Mouse (Mus musculus): ENCODE results near the gene Calcb. TPM values are rescaled to one million over a fixed set of nuclear protein-coding genes. Genes with fewer than 3 reads are reported as not detected.

Gene Calcb
- not detected in 2 replicates for polyA plus RNA-seq (2012)

DNA sequence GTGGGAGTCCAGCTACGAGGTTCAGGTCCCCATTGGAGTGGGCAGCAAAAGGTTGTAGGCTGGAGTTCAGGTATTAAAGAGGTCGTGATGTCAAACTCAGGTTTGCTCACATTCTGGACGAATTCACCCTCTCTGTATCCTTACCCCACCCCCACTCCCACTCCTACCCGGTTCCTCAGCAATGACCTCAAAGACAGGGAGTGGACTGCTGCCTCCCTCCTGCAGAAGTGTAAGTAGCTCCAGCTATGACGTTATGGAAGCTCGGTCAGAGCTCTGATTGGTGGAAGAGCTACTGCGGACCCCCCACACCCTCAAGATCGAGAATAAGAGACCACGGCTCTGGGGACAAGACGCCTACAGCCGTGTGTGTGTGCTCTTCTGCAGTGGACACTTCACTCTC is at the start of gene Calcb:
Gene Calcb, plus strand, starts transcription at position 344 of the 400 bp plus-strand sequence.
- Histone ChIP-seq H3K4me1 (ENCODE audit: control insufficient read depth) (no peaks in the 10 kb centered on the region), H3K36me3 (ENCODE audit: control insufficient read depth) (no peaks in the 10 kb centered on the region), H3K27me3 (ENCODE audit: control insufficient read depth) (peaks cover 25% of the 10 kb centered on the region), H3K9me3 (ENCODE audit: control insufficient read depth, low read length) (no peaks in the 10 kb centered on the region), H3K4me3 (replicated peaks) (no peak within 1 kb of the TSS)
- TF ChIP-seq GATA1 (IDR thresholded peaks at IDR 0.05; ENCODE audit: low read length) (no peak), TAL1 (IDR thresholded peaks at IDR 0.05; ENCODE audit: low read length) (no peak)

- H3K4me3 ChIP-seq (replicated peaks), result no peak overlapping the region
- TF ChIP-seq TAL1 (IDR thresholded peaks at IDR 0.05; ENCODE audit: low read length), result no peak
- no peak for TF ChIP-seq GATA1 (IDR thresholded peaks at IDR 0.05; ENCODE audit: low read length)
- H3K9me3 ChIP-seq (ENCODE audit: control insufficient read depth, low read length), result no peaks in the 10 kb centered on the region
- no peaks in the 10 kb centered on the region for H3K27me3 ChIP-seq (ENCODE audit: control insufficient read depth)
- no peaks in the 10 kb centered on the region for H3K36me3 ChIP-seq (ENCODE audit: control insufficient read depth)
- H3K4me1 ChIP-seq (ENCODE audit: control insufficient read depth), result no peaks in the 10 kb centered on the region
These were observed 47.0 kb upstream of the Calcb start for GRCm38 (mm10) chr7:114671405-114671804.

- Histone ChIP-seq H3K27me3 (ENCODE audit: control insufficient read depth) (no peaks in the 10 kb centered on the region), H3K9me3 (ENCODE audit: control insufficient read depth, low read length) (no peaks in the 10 kb centered on the region), H3K36me3 (ENCODE audit: control insufficient read depth) (no peaks in the 10 kb centered on the region), H3K4me3 (replicated peaks) (no peak overlapping the region), H3K4me1 (ENCODE audit: control insufficient read depth) (no peaks in the 10 kb centered on the region)
- TF ChIP-seq TAL1 (IDR thresholded peaks at IDR 0.05; ENCODE audit: low read length) (no peak), GATA1 (IDR thresholded peaks at IDR 0.05; ENCODE audit: low read length) (no peak)
These were observed 45.7 kb upstream of the Calcb start for GRCm38 (mm10) chr7:114672697-114673096.

- Histone ChIP-seq H3K4me1 (ENCODE audit: control insufficient read depth) (no peaks in the 10 kb centered on the region), H3K4me3 (replicated peaks) (no peak overlapping the region), H3K27me3 (ENCODE audit: control insufficient read depth) (no peaks in the 10 kb centered on the region), H3K36me3 (ENCODE audit: control insufficient read depth) (no peaks in the 10 kb centered on the region), H3K9me3 (ENCODE audit: control insufficient read depth, low read length) (no peaks in the 10 kb centered on the region)
- TF ChIP-seq GATA1 (IDR thresholded peaks at IDR 0.05; ENCODE audit: low read length) (no peak), TAL1 (IDR thresholded peaks at IDR 0.05; ENCODE audit: low read length) (no peak)
These were observed 26.1 kb upstream of the Calcb start for GRCm38 (mm10) chr7:114692339-114692738.

GRCm38 (mm10) chr7:114700871-114701270 is 17.6 kb upstream of the Calcb start:
- H3K27me3 ChIP-seq (ENCODE audit: control insufficient read depth), result no peaks in the 10 kb centered on the region
- no peaks in the 10 kb centered on the region for H3K9me3 ChIP-seq (ENCODE audit: control insufficient read depth, low read length)
- H3K4me1 ChIP-seq (ENCODE audit: control insufficient read depth), result no peaks in the 10 kb centered on the region
- H3K36me3 ChIP-seq (ENCODE audit: control insufficient read depth), result no peaks in the 10 kb centered on the region
- no peak overlapping the region for H3K4me3 ChIP-seq (replicated peaks)
- TF ChIP-seq TAL1 (IDR thresholded peaks at IDR 0.05; ENCODE audit: low read length), result no peak
- no peak for TF ChIP-seq GATA1 (IDR thresholded peaks at IDR 0.05; ENCODE audit: low read length)

GRCm38 (mm10) chr7:114706716-114707115 is 11.7 kb upstream of the Calcb start:
- Histone ChIP-seq H3K4me1 (ENCODE audit: control insufficient read depth) (no peaks in the 10 kb centered on the region), H3K4me3 (replicated peaks) (no peak overlapping the region), H3K36me3 (ENCODE audit: control insufficient read depth) (no peaks in the 10 kb centered on the region), H3K9me3 (ENCODE audit: control insufficient read depth, low read length) (no peaks in the 10 kb centered on the region), H3K27me3 (ENCODE audit: control insufficient read depth) (no peaks in the 10 kb centered on the region)
- TF ChIP-seq TAL1 (IDR thresholded peaks at IDR 0.05; ENCODE audit: low read length), result no peak
- no peak for TF ChIP-seq GATA1 (IDR thresholded peaks at IDR 0.05; ENCODE audit: low read length)

DNA sequence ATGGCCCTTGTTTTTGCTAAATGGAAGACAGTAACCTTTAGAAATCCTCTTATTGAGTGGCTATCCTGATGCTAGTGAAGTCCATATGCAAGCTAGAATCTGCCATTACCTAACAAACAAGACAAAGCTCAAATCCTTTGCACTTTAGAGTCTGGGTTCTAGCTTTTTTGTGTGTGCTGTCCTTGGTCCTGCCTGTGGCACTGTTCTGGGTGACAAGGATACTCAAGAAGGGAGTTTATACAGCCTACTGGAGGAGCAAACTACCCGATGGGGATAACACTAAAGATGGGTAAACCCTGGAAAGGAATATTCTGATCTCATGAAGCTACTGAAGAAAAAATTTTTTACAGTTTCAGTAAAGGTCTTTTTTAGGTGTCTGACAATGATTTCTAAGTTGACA is 11.0 kb upstream of the Calcb start:
- no peak for TF ChIP-seq TAL1 (IDR thresholded peaks at IDR 0.05; ENCODE audit: low read length)
- TF ChIP-seq GATA1 (IDR thresholded peaks at IDR 0.05; ENCODE audit: low read length), result no peak
- Histone ChIP-seq H3K27me3 (ENCODE audit: control insufficient read depth) (no peaks in the 10 kb centered on the region), H3K36me3 (ENCODE audit: control insufficient read depth) (no peaks in the 10 kb centered on the region), H3K4me1 (ENCODE audit: control insufficient read depth) (no peaks in the 10 kb centered on the region), H3K4me3 (replicated peaks) (no peak overlapping the region), H3K9me3 (ENCODE audit: control insufficient read depth, low read length) (no peaks in the 10 kb centered on the region)

GRCm38 (mm10) chr7:114710419-114710818 is 8.0 kb upstream of the Calcb start:
- Histone ChIP-seq H3K4me3 (replicated peaks) (no peak overlapping the region), H3K9me3 (ENCODE audit: control insufficient read depth, low read length) (no peaks in the 10 kb centered on the region), H3K4me1 (ENCODE audit: control insufficient read depth) (no peaks in the 10 kb centered on the region), H3K36me3 (ENCODE audit: control insufficient read depth) (no peaks in the 10 kb centered on the region), H3K27me3 (ENCODE audit: control insufficient read depth) (no peaks in the 10 kb centered on the region)
- TF ChIP-seq TAL1 (IDR thresholded peaks at IDR 0.05; ENCODE audit: low read length), result no peak
- TF ChIP-seq GATA1 (IDR thresholded peaks at IDR 0.05; ENCODE audit: low read length), result no peak

DNA sequence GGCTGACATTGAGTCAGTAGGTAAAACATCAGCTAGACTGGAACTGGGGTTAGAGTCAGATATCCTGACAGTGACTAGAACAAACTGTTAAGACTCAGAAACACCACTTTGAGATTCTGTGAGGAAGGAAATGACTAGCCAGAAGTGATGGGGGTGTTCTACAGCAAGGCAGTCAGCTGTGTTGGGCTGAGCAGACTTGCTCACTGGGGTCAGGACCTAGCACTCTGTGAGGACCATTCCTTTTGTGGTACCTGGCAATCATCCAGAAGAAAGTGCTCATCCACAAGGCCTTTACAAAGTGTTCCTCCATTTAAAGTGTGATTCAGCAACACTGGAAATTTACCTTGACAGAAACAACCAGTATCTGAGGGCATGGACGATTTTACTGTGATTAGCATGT is 5.9 kb upstream of the Calcb start:
- no peaks in the 10 kb centered on the region for H3K36me3 ChIP-seq (ENCODE audit: control insufficient read depth)
- H3K27me3 ChIP-seq (ENCODE audit: control insufficient read depth), result peaks cover 3% of the 10 kb centered on the region
- H3K4me3 ChIP-seq (replicated peaks), result no peak overlapping the region
- H3K4me1 ChIP-seq (ENCODE audit: control insufficient read depth), result no peaks in the 10 kb centered on the region
- TF ChIP-seq GATA1 (IDR thresholded peaks at IDR 0.05; ENCODE audit: low read length) (no peak), TAL1 (IDR thresholded peaks at IDR 0.05; ENCODE audit: low read length) (no peak)
- no peaks in the 10 kb centered on the region for H3K9me3 ChIP-seq (ENCODE audit: control insufficient read depth, low read length)

Measured in erythroblast, embryonic 14.5 days (primary cell).